Mouse (Mus musculus) liver, postnatal 0 days (tissue): ENCODE results near the gene Atrn. TPM values are rescaled to one million over a fixed set of nuclear protein-coding genes. Genes with fewer than 3 reads are reported as not detected.

Experiments
- ATAC-seq: fragments of 200-750 bp; cut with Nextera tagmentation; 2 replicates; pipeline ENCODE4 v1.8.0; 2017; ENCODE audit warnings: mild to moderate bottlenecking, moderate library complexity
- DNase-seq: peaks from one replicate; pipeline ENCODE4 v3.0.0-alpha.2; 2016
- H3K27ac ChIP-seq: fragments of 300-500 bp; sonication (generic); 2 replicates; pipeline ENCODE4 v1.5.1; 2014; ENCODE audit warnings: antibody characterized with exemption, moderate library complexity, mild to moderate bottlenecking, low read depth
- H3K27me3 ChIP-seq: fragments of 300-500 bp; sonication (generic); 2 replicates; pipeline ENCODE4 v1.6.1; 2014; ENCODE audit warnings: low read length, control low read depth, mixed read lengths; ENCODE audit not compliant: insufficient read depth
- H3K36me3 ChIP-seq: fragments of 300-500 bp; sonication (generic); replicated peaks from 2 replicates; pipeline ENCODE4 v1.6.1; 2014; ENCODE audit warnings: mild to moderate bottlenecking, control low read depth, low read length, moderate library complexity, mixed read lengths; ENCODE audit not compliant: insufficient read depth
- H3K4me1 ChIP-seq: fragments of 300-500 bp; sonication (generic); 2 replicates; pipeline ENCODE4 v1.6.1; 2014; ENCODE audit warnings: antibody characterized with exemption, mild to moderate bottlenecking, control low read depth; ENCODE audit not compliant: insufficient read depth
- H3K4me2 ChIP-seq: fragments of 300-500 bp; sonication (generic); 2 replicates; pipeline ENCODE4 v1.6.1; 2014; ENCODE audit warnings: low read depth, mild to moderate bottlenecking, low read length, moderate library complexity, mixed read lengths
- H3K4me3 ChIP-seq: fragments of 300-500 bp; sonication (generic); 2 replicates; pipeline ENCODE4 v1.5.1; 2014; ENCODE audit warnings: low read depth, low read length
- H3K9ac ChIP-seq: fragments of 300-500 bp; sonication (generic); replicated peaks from 2 replicates; pipeline ENCODE4 v1.6.1; 2014; ENCODE audit warnings: mild to moderate bottlenecking, moderate library complexity
- H3K9me3 ChIP-seq: fragments of 300-500 bp; sonication (generic); 2 replicates; pipeline ENCODE4 v1.6.1; 2016; ENCODE audit warnings: mild to moderate bottlenecking, control low read depth, low read length, mixed read lengths
- CTCF ChIP-seq: sonication (generic); IDR thresholded peaks from 2 replicates; pipeline ENCODE4 v1.5.1; 2016; ENCODE audit warnings: antibody characterized with exemption, low read depth
- EP300 ChIP-seq: IDR thresholded peaks from 2 replicates; pipeline ENCODE4 v1.6.1; 2016; ENCODE audit warnings: antibody characterized with exemption, low read depth, mild to moderate bottlenecking
- WGBS: fragments of 180-500 bp; shearing (Covaris S2); extraction: QIAGEN DNeasy Blood & Tissue Kit; methylation state at CpG from one replicate; pipeline ENCODE4 v1.1.7; 2014; ENCODE audit not compliant: insufficient replicate concordance; 5-methylcytosine and 5-hydroxymethylcytosine counted together
- polyA plus RNA-seq: library from polyadenylated mRNA; unstranded; fragments of >200 nt; fragmentation: Nextera tagmentation; extraction: Ambion mirVana; gene quantifications from 2 replicates; pipeline ENCODE4 v1.2.1, GENCODE M21; 2015

The Atrn gene
- polyA plus RNA-seq, 1 experiment from 2014 or later: 6.3 TPM

DNA sequence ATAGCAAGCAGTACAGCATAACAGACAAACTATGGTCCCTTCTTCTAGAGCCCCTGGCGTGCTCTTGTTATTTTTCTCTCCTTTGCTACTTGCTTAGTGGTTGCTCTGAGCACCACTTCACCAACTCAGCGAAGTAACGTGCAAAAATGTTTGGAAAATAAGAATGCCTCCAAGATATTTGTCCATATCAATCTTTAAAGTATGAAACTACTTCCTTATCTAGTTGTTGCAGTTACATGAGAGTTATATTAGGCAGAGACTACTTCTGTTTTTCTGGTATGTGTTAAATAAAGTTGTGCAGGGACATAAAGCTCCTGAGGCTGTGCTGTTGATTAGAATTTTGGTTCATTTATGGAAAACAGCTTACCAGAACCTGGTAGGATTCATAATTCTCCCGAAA lies 64.7 kb downstream of the Atrn start:
- H3K4me1 ChIP-seq: peaks cover 5% of the 10 kb centered on the region; the same call in 1 of the 2 replicates
- ATAC-seq: no peak
- TF ChIP-seq CTCF (no peak), EP300 (peak; percentile 77)
- H3K9ac ChIP-seq: no peak overlapping the region
- H3K27ac ChIP-seq: 0 out of 2 replicates have a peak overlapping the region, but pooled peaks have one; percentile 18
- no peak overlapping the region for H3K4me2 ChIP-seq
- no peak for DNase-seq
- 58% methylated on average over 4 of the region's 4 CpGs for WGBS
- H3K4me3 ChIP-seq: no peak overlapping the region
- H3K27me3 ChIP-seq: no peaks in the 10 kb centered on the region
- H3K9me3 ChIP-seq: no peaks in the 10 kb centered on the region
- H3K36me3 ChIP-seq: peaks cover 23% of the 10 kb centered on the region

GRCm38 (mm10) chr2:130972386-130972785 lies 66.1 kb downstream of the Atrn start:
- H3K9me3 ChIP-seq: no peaks in the 10 kb centered on the region
- no peak overlapping the region for H3K4me3 ChIP-seq
- no peak for TF ChIP-seq EP300
- no peak for TF ChIP-seq CTCF
- H3K9ac ChIP-seq: no peak overlapping the region
- H3K27me3 ChIP-seq: no peaks in the 10 kb centered on the region
- no peak overlapping the region for H3K4me2 ChIP-seq
- H3K36me3 ChIP-seq: peaks cover 31% of the 10 kb centered on the region
- DNase-seq (no peak), ATAC-seq (no peak)
- H3K4me1 ChIP-seq: peaks cover 12% of the 10 kb centered on the region
- no peak overlapping the region for H3K27ac ChIP-seq
- 83% methylated on average over 4 of the region's 4 CpGs for WGBS

GRCm38 (mm10) chr2:130974928-130975327 lies 68.6 kb downstream of the Atrn start:
- Histone ChIP-seq H3K36me3 (peaks cover 41% of the 10 kb centered on the region), H3K4me2 (no peak overlapping the region), H3K9me3 (no peaks in the 10 kb centered on the region), H3K27ac (0 out of 2 replicates have a peak overlapping the region, but pooled peaks have one; percentile 23), H3K9ac (no peak overlapping the region), H3K27me3 (no peaks in the 10 kb centered on the region), H3K4me1 (peaks cover 20% of the 10 kb centered on the region), H3K4me3 (no peak overlapping the region)
- TF ChIP-seq CTCF (no peak), EP300 (peak; percentile 92)
- ATAC-seq: peak; percentile 75
- DNase-seq: no peak
- WGBS: 64% methylated on average over 1 of the region's 1 CpGs

DNA sequence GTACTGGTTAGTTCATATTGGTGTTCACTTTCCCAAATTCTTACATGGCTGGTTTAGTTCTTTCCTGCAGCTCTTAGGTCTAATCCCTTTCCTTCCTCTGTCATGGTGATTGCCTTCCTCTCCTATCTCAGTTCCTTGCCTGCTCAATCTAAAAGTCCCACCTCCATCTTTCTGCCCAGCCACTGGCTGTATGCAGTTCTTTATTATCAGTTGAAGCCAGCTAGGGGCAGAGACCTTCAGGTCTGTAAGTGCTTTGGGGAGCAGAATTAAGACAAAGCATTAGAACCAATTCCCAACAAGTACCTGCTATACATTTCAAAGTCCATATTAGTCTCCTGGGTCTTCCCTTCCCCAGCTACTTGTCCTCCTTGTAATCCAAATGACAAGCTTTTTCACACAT lies 71.3 kb downstream of the Atrn start:
- H3K9ac ChIP-seq: no peak overlapping the region
- H3K4me2 ChIP-seq: peak overlapping the region; percentile 20
- no peaks in the 10 kb centered on the region for H3K27me3 ChIP-seq
- H3K27ac ChIP-seq: peak overlapping the region; percentile 62
- TF ChIP-seq CTCF (no peak), EP300 (peak; percentile 90)
- no peaks in the 10 kb centered on the region for H3K9me3 ChIP-seq
- peaks cover 53% of the 10 kb centered on the region for H3K36me3 ChIP-seq
- no peak for DNase-seq
- H3K4me1 ChIP-seq: peaks cover 20% of the 10 kb centered on the region
- peak; percentile 81 for ATAC-seq
- no peak overlapping the region for H3K4me3 ChIP-seq

DNA sequence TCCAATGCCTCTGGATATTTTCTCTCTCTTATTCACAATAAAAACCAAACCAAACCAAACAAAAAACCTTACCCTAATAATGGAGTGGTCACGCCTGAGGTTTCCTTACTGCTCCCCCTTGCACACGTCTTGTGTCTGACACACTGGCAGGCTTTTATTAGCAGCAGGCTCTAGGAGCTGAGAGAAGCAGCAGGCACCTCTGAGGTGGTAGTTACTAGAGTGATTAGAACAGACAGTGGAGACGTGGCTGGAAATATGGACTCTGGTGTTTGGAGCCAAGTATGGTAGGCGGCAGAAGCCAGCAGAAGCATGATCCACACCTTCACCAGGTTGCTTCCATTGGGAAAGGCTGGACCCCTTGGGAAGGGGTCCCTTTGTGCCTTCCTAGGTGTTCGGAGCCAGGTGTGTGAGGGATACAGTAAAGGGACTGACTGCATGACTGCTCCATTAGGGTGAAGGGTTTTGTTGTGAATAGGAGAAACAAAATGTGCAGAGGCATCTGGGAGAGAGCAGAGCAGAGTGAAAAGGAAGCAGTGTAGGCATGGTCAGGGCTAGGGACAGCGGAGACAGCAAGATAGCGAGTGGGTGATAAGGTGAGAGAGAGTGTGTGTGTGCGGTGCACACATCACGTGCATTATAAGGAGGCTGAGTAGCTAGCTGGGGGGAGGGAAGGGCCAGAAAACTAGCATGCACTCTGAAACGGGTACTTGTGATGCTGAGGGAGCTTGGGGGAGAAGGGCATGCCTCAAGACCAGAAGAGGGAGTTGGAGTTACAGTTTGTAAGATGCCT lies 72.0 kb downstream of the Atrn start:
- TF ChIP-seq EP300 (no peak), CTCF (peak; percentile 3; the same call in 1 of the 2 replicates)
- H3K36me3 ChIP-seq: peaks cover 59% of the 10 kb centered on the region
- WGBS: 58% methylated on average over 10 of the region's 10 CpGs
- H3K4me1 ChIP-seq: peaks cover 20% of the 10 kb centered on the region
- no peaks in the 10 kb centered on the region for H3K9me3 ChIP-seq
- no peaks in the 10 kb centered on the region for H3K27me3 ChIP-seq
- peak overlapping the region; percentile 20 for H3K4me2 ChIP-seq
- ATAC-seq (0 out of 2 replicates have a peak, but pooled peaks have one; percentile 18), DNase-seq (no peak)
- no peak overlapping the region for H3K4me3 ChIP-seq
- H3K27ac ChIP-seq: peak overlapping the region; percentile 62
- 0 out of 2 replicates have a peak overlapping the region, but pooled peaks have one; percentile 16 for H3K9ac ChIP-seq

DNA sequence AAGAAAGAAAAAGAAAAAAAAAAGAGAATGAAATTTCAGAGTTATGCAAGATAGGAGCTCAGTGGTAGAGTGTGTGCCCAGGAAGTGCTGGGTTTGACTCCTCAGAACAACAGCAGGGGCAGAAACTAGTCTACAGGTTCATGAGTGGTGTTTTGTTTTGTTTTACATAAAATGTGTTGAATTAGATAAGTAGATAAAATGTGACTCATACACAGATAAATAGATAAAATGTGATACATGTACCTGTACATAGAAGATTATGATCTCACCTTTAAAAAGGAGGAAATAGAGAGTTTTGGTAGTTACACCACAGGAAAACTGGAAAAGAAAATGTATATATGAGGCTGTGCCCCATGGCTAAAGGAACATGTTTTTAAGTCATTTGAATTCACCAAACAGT lies 72.8 kb downstream of the Atrn start:
- Histone ChIP-seq H3K27ac (no peak overlapping the region), H3K4me1 (peaks cover 20% of the 10 kb centered on the region), H3K36me3 (peaks cover 51% of the 10 kb centered on the region), H3K4me2 (no peak overlapping the region), H3K27me3 (no peaks in the 10 kb centered on the region), H3K4me3 (no peak overlapping the region), H3K9me3 (no peaks in the 10 kb centered on the region), H3K9ac (no peak overlapping the region)
- DNase-seq (no peak), ATAC-seq (no peak)
- TF ChIP-seq CTCF (no peak), EP300 (no peak)
